In the genomic region with DNA sequence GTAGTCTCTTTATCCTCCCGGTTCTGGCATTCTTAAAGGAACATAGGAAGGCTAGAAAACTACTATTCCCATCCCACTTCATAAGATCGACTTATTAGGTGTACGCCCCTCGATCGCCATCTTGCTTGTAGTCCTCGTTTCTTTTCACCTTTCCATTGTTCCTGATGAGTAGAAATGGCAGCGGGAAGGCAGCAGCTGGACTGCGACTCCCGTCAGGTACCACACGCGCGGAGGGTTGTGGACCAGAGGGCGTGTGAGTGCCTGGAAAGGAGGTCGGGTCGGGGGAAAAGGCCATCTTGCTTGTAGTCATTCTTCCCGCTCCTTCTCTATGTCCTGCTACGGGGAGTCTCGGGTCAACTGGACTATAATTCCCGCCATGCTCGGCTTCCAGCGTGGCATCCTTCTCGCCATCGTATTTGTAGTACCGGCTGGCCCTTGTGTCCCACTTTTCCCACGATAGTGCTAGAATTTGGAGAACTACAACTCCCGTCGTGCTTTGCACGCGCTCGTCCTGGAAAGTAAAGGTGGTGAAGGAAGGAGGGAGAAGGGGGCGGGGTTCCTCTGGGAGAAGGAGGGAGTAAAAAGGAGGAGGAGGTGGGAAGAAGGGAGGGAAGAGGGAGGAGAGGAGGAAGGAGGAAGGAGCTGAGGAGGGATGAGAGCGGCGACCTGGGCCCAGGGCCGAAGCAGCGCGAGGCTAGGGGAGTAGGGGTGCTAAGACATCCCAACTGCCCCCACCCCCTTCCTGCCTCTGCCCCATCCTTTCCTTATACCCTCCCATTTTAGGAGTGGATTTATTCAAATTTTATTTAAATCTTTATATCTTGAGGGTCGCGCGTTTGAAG, we compare ENCODE assay signal across 8 mouse cellular contexts. TPM values are rescaled to one million over a fixed set of nuclear protein-coding genes. Genes with fewer than 3 reads are reported as not detected.
DNase-seq lines count a peak whose midpoint lies in the region; ATAC-seq and TF ChIP-seq lines count a peak whose summit lies in the region.

No protein-coding gene starts in this region.

- H3K9me3 ChIP-seq in heart, embryonic 14.5 days (ENCODE audit: control insufficient read depth, low read length) = no peaks in the 10 kb centered on the region
- H3K9me3 ChIP-seq in liver, embryonic 13.5 days (replicated peaks) = no peaks in the 10 kb centered on the region
- no peaks in the 10 kb centered on the region for H3K9me3 ChIP-seq in neural tube, embryonic 11.5 days (ENCODE audit: control insufficient read depth, low read length)
- no peaks in the 10 kb centered on the region for H3K9me3 ChIP-seq in stomach, postnatal 0 days (ENCODE audit: control insufficient read depth, low read length)

- H3K36me3 ChIP-seq in heart, embryonic 14.5 days (ENCODE audit: control insufficient read depth, insufficient read depth, low read length) = peaks cover 28% of the 10 kb centered on the region
- peaks cover 31% of the 10 kb centered on the region for H3K36me3 ChIP-seq in liver, embryonic 13.5 days
- H3K36me3 ChIP-seq in neural tube, embryonic 11.5 days (ENCODE audit: control insufficient read depth, insufficient read depth, low read length) = peaks cover 16% of the 10 kb centered on the region
- peaks cover 7% of the 10 kb centered on the region for H3K36me3 ChIP-seq in stomach, postnatal 0 days (ENCODE audit: control insufficient read depth, insufficient read depth, low read length)

- H3K4me3 ChIP-seq in heart, embryonic 14.5 days (ENCODE audit: control insufficient read depth in 1 of 2, insufficient read depth in 1 of 2, low read depth in 1 of 2, low read length in 2 of 2) = peak overlapping the region; percentile 73 to 78
- peak overlapping the region; percentile 70 for H3K4me3 ChIP-seq in liver, embryonic 13.5 days (replicated peaks)
- peak overlapping the region; percentile 91 for H3K4me3 ChIP-seq in neural tube, embryonic 11.5 days (ENCODE audit: low read depth, low read length)
- peak overlapping the region; percentile 72 for H3K4me3 ChIP-seq in stomach, postnatal 0 days (ENCODE audit: low read depth, low read length)

- peak; percentile 80 for ATAC-seq in heart, embryonic 14.5 days (ENCODE audit: insufficient number of reproducible peaks, insufficient read depth, low FRiP score, low read depth)
- peak; percentile 64 for ATAC-seq in liver, embryonic 13.5 days (ENCODE audit: low read depth)
- peak; percentile 82 for ATAC-seq in neural tube, embryonic 11.5 days (ENCODE audit: insufficient read depth, low FRiP score, low TSS enrichment)
- peak; percentile 95 for ATAC-seq in stomach, postnatal 0 days (ENCODE audit: low FRiP score, low TSS enrichment)

- peak; percentile 9; the same call in 1 of the 2 replicates for TF ChIP-seq CTCF in stomach, postnatal 0 days (IDR thresholded peaks at IDR 0.05; ENCODE audit: low read depth)

- no peak for TF ChIP-seq EP300 in stomach, postnatal 0 days (optimal IDR thresholded peaks at IDR 0.05)

- peaks cover 6 to 13% of the 10 kb centered on the region in 2 experiments for H3K4me1 ChIP-seq in heart, embryonic 14.5 days (ENCODE audit: control insufficient read depth in 2 of 2, insufficient read depth in 2 of 2, low read length in 2 of 2)
- peaks cover 37% of the 10 kb centered on the region for H3K4me1 ChIP-seq in liver, embryonic 13.5 days (replicated peaks)
- H3K4me1 ChIP-seq in neural tube, embryonic 11.5 days (ENCODE audit: control insufficient read depth, insufficient read depth, low read length) = peaks cover 3% of the 10 kb centered on the region; the same call in 1 of the 2 replicates
- H3K4me1 ChIP-seq in stomach, postnatal 0 days (replicated peaks; ENCODE audit: control insufficient read depth, insufficient read depth) = peaks cover 4% of the 10 kb centered on the region

- peak overlapping the region; percentile 85 for H3K9ac ChIP-seq in heart, embryonic 14.5 days (ENCODE audit: low read length)
- H3K9ac ChIP-seq in liver, embryonic 13.5 days = peak overlapping the region; percentile 78
- H3K9ac ChIP-seq in neural tube, embryonic 11.5 days (ENCODE audit: low read length) = peak overlapping the region; percentile 92
- peak overlapping the region; percentile 76 for H3K9ac ChIP-seq in stomach, postnatal 0 days (ENCODE audit: low read length)

- H3K4me2 ChIP-seq in heart, embryonic 14.5 days (ENCODE audit: low read length) = peak overlapping the region; percentile 96
- H3K4me2 ChIP-seq in liver, embryonic 13.5 days = peak overlapping the region; percentile 98
- H3K4me2 ChIP-seq in neural tube, embryonic 11.5 days (ENCODE audit: low read depth) = peak overlapping the region; percentile 87
- H3K4me2 ChIP-seq in stomach, postnatal 0 days (replicated peaks; ENCODE audit: low read depth) = peak overlapping the region; percentile 97

- WGBS in heart, embryonic 14.5 days = under 1% methylated on average over 39 of the region's 39 CpGs
- under 1% methylated on average over 39 of the region's 39 CpGs for WGBS in liver, embryonic 13.5 days (ENCODE audit: insufficient replicate concordance)
- WGBS in neural tube, embryonic 11.5 days = under 1% methylated on average over 36 of the region's 39 CpGs
- under 1% methylated on average over 33 of the region's 39 CpGs for WGBS in stomach, postnatal 0 days

- no peaks in the 10 kb centered on the region for H3K27me3 ChIP-seq in heart, embryonic 14.5 days (ENCODE audit: control insufficient read depth, insufficient read depth, low read length)
- H3K27me3 ChIP-seq in liver, embryonic 13.5 days = no peaks in the 10 kb centered on the region
- no peaks in the 10 kb centered on the region for H3K27me3 ChIP-seq in neural tube, embryonic 11.5 days (ENCODE audit: control insufficient read depth, insufficient read depth, low read length)
- no peaks in the 10 kb centered on the region for H3K27me3 ChIP-seq in stomach, postnatal 0 days (ENCODE audit: control insufficient read depth, insufficient read depth, low read length)

- peak overlapping the region; percentile 83 to 90 for H3K27ac ChIP-seq in heart, embryonic 14.5 days (replicated peaks in 1 of 2; ENCODE audit: control insufficient read depth in 1 of 2, insufficient read depth in 1 of 2, low read depth in 2 of 2, low read length in 2 of 2)
- peak overlapping the region; percentile 84 for H3K27ac ChIP-seq in liver, embryonic 13.5 days
- peak overlapping the region; percentile 89 for H3K27ac ChIP-seq in neural tube, embryonic 11.5 days (ENCODE audit: low read depth, low read length)
- peak overlapping the region; percentile 79 for H3K27ac ChIP-seq in stomach, postnatal 0 days (replicated peaks)

- DNase-seq in CD4-positive, CD25-positive, alpha-beta regulatory T cell, adult 2 months (ENCODE audit: low read depth, low spot score) = peak; percentile 81
- DNase-seq in c-Kit-negative CD71-positive TER-119-positive erythroid progenitor cells, embryonic 14.5 days (ENCODE audit: low read depth, low spot score) = peak; percentile 62
- DNase-seq in fibroblast of lung, adult 2 months (ENCODE audit: low read depth) = peak; percentile 100
- DNase-seq in kidney, postnatal 14 days = peak; percentile 99
- DNase-seq in liver, embryonic 13.5 days = peak; percentile 71
- DNase-seq in neural tube, embryonic 11.5 days (ENCODE audit: low spot score) = peak; percentile 95
- peak; percentile 96 for DNase-seq in stomach, postnatal 0 days (ENCODE audit: low spot score)

RNA-seq across cellular contexts. Expression of a gene that starts 1.5 kb away (rescaled TPM):
- polyA plus RNA-seq in heart, embryonic 14.5 days (2014; fragmentation: Nextera tagmentation; extraction: Ambion mirVana) = 0.93 and 1.5 TPM in 2 replicates
- 3.1 and 3.3 TPM in 2 replicates for polyA plus RNA-seq in liver, embryonic 13.5 days (2015; fragmentation: Nextera tagmentation; extraction: Ambion mirVana)
- 6.7 and 7.7 TPM in 2 replicates for polyA plus RNA-seq in neural tube, embryonic 11.5 days (2014; fragmentation: Nextera tagmentation; extraction: Ambion mirVana)
- 1.1 and 1.9 TPM in 2 replicates for polyA plus RNA-seq in stomach, postnatal 0 days (2015; fragmentation: Nextera tagmentation; extraction: Ambion mirVana)

RNA-seq across cellular contexts. Expression of a gene that starts 13.9 kb away (rescaled TPM):
- polyA plus RNA-seq in heart, embryonic 14.5 days (2014; fragmentation: Nextera tagmentation; extraction: Ambion mirVana) = not detected in 2 replicates
- 0.07 and 0.16 TPM in 2 replicates for polyA plus RNA-seq in liver, embryonic 13.5 days (2015; fragmentation: Nextera tagmentation; extraction: Ambion mirVana)
- polyA plus RNA-seq in neural tube, embryonic 11.5 days (2014; fragmentation: Nextera tagmentation; extraction: Ambion mirVana) = 0.18 TPM in 1 of 2 replicates, not detected in the other
- 0.08 and 0.13 TPM in 2 replicates for polyA plus RNA-seq in stomach, postnatal 0 days (2015; fragmentation: Nextera tagmentation; extraction: Ambion mirVana)

RNA-seq across cellular contexts. Expression of a gene that starts 23.7 kb away (rescaled TPM):
- 15.7 and 17.7 TPM in 2 replicates for polyA plus RNA-seq in heart, embryonic 14.5 days (2014; fragmentation: Nextera tagmentation; extraction: Ambion mirVana)
- polyA plus RNA-seq in liver, embryonic 13.5 days (2015; fragmentation: Nextera tagmentation; extraction: Ambion mirVana) = 11.2 and 11.4 TPM in 2 replicates
- polyA plus RNA-seq in neural tube, embryonic 11.5 days (2014; fragmentation: Nextera tagmentation; extraction: Ambion mirVana) = 5.5 and 6.5 TPM in 2 replicates
- polyA plus RNA-seq in stomach, postnatal 0 days (2015; fragmentation: Nextera tagmentation; extraction: Ambion mirVana) = 18.6 and 20.0 TPM in 2 replicates

RNA-seq across cellular contexts. Expression of a gene that starts 30.6 kb away (rescaled TPM):
- polyA plus RNA-seq in heart, embryonic 14.5 days (2014; fragmentation: Nextera tagmentation; extraction: Ambion mirVana) = 15.0 and 16.5 TPM in 2 replicates
- polyA plus RNA-seq in liver, embryonic 13.5 days (2015; fragmentation: Nextera tagmentation; extraction: Ambion mirVana) = 8.4 and 9.0 TPM in 2 replicates
- polyA plus RNA-seq in neural tube, embryonic 11.5 days (2014; fragmentation: Nextera tagmentation; extraction: Ambion mirVana) = 27.2 and 28.5 TPM in 2 replicates
- 6.9 and 8.0 TPM in 2 replicates for polyA plus RNA-seq in stomach, postnatal 0 days (2015; fragmentation: Nextera tagmentation; extraction: Ambion mirVana)

RNA-seq across cellular contexts. Expression of a gene that starts 33.3 kb away (rescaled TPM):
- 4.7 and 5.6 TPM in 2 replicates for polyA plus RNA-seq in heart, embryonic 14.5 days (2014; fragmentation: Nextera tagmentation; extraction: Ambion mirVana)
- 1.8 and 2.2 TPM in 2 replicates for polyA plus RNA-seq in liver, embryonic 13.5 days (2015; fragmentation: Nextera tagmentation; extraction: Ambion mirVana)
- polyA plus RNA-seq in neural tube, embryonic 11.5 days (2014; fragmentation: Nextera tagmentation; extraction: Ambion mirVana) = 6.0 and 8.8 TPM in 2 replicates
- polyA plus RNA-seq in stomach, postnatal 0 days (2015; fragmentation: Nextera tagmentation; extraction: Ambion mirVana) = 13.4 and 14.5 TPM in 2 replicates

Comparison
In these comparisons a context has a peak if more than half of its experiments do, and no peak if none do; other contexts are left out.
1. Peak in every context shown above with its lines: DNase-seq, ATAC-seq, H3K4me3 ChIP-seq and H3K27ac ChIP-seq.